Mouse (Mus musculus): ENCODE measurements around the gene Bicdl1. TPM values are rescaled to one million over a fixed set of nuclear protein-coding genes. Genes with fewer than 3 reads are reported as not detected.
"Not testable (repeated sequence)": the region's sequence is repeated elsewhere in the genome, so short reads cannot be mapped to it uniquely, and the experiment has no call there.

Gene Bicdl1
- polyA plus RNA-seq, 1 experiment: 127 TPM

- WGBS: 39% methylated on average over 10 of the region's 10 CpGs
- H3K4me1 ChIP-seq (ENCODE audit: control insufficient read depth, insufficient read depth, low read length): no peaks in the 10 kb centered on the region
- H3K27me3 ChIP-seq (ENCODE audit: control insufficient read depth, insufficient read depth, low read length): no peaks in the 10 kb centered on the region
- no peak overlapping the region for H3K27ac ChIP-seq (ENCODE audit: insufficient read depth, low read length)
- TF ChIP-seq POLR2A (IDR thresholded peaks at IDR 0.05; ENCODE audit: borderline replicate concordance, insufficient read depth, low read length) (no peak), CTCF (IDR thresholded peaks at IDR 0.05; ENCODE audit: borderline replicate concordance, insufficient read depth, low read depth, low read length) (no peak)
- no peak overlapping the region for H3K4me3 ChIP-seq (replicated peaks; ENCODE audit: insufficient read depth, low read depth, low read length)
- DNase-seq: no peak
Measured at GRCm38 (mm10) chr5:115758431-115759180, 27.2 kb upstream of the Bicdl1 start.

- Histone ChIP-seq H3K4me1 (ENCODE audit: control insufficient read depth, insufficient read depth, low read length) (no peaks in the 10 kb centered on the region), H3K27me3 (ENCODE audit: control insufficient read depth, insufficient read depth, low read length) (no peaks in the 10 kb centered on the region), H3K27ac (ENCODE audit: insufficient read depth, low read length) (no peak overlapping the region), H3K4me3 (replicated peaks; ENCODE audit: insufficient read depth, low read depth, low read length) (no peak overlapping the region)
- DNase-seq: no peak
- 80% methylated on average over 8 of the region's 8 CpGs for WGBS
- TF ChIP-seq CTCF (IDR thresholded peaks at IDR 0.05; ENCODE audit: borderline replicate concordance, insufficient read depth, low read depth, low read length) (no peak), POLR2A (IDR thresholded peaks at IDR 0.05; ENCODE audit: borderline replicate concordance, insufficient read depth, low read length) (no peak)
Measured at GRCm38 (mm10) chr5:115757516-115757915, 26.1 kb upstream of the Bicdl1 start.

GRCm38 (mm10) chr5:115755501-115755900 lies 24.1 kb upstream of the Bicdl1 start:
- H3K27me3 ChIP-seq (ENCODE audit: control insufficient read depth, insufficient read depth, low read length): no peaks in the 10 kb centered on the region
- no peak overlapping the region for H3K4me3 ChIP-seq (replicated peaks; ENCODE audit: insufficient read depth, low read depth, low read length)
- no peak for DNase-seq
- TF ChIP-seq POLR2A (IDR thresholded peaks at IDR 0.05; ENCODE audit: borderline replicate concordance, insufficient read depth, low read length) (no peak), CTCF (IDR thresholded peaks at IDR 0.05; ENCODE audit: borderline replicate concordance, insufficient read depth, low read depth, low read length) (no peak)
- WGBS: 37% methylated on average over 7 of the region's 7 CpGs
- H3K27ac ChIP-seq (ENCODE audit: insufficient read depth, low read length): no peak overlapping the region
- H3K4me1 ChIP-seq (ENCODE audit: control insufficient read depth, insufficient read depth, low read length): no peaks in the 10 kb centered on the region

GRCm38 (mm10) chr5:115754831-115755230 lies 23.4 kb upstream of the Bicdl1 start:
- DNase-seq: no peak
- 85% methylated on average over 9 of the region's 9 CpGs for WGBS

GRCm38 (mm10) chr5:115752883-115753282 lies 21.5 kb upstream of the Bicdl1 start:
- H3K27ac ChIP-seq (ENCODE audit: insufficient read depth, low read length): no peak overlapping the region
- no peak for DNase-seq
- H3K27me3 ChIP-seq (ENCODE audit: control insufficient read depth, insufficient read depth, low read length): no peaks in the 10 kb centered on the region
- no peak overlapping the region for H3K4me3 ChIP-seq (replicated peaks; ENCODE audit: insufficient read depth, low read depth, low read length)
- TF ChIP-seq CTCF (IDR thresholded peaks at IDR 0.05; ENCODE audit: borderline replicate concordance, insufficient read depth, low read depth, low read length): no peak
- TF ChIP-seq POLR2A (IDR thresholded peaks at IDR 0.05; ENCODE audit: borderline replicate concordance, insufficient read depth, low read length): no peak
- H3K4me1 ChIP-seq (ENCODE audit: control insufficient read depth, insufficient read depth, low read length): no peaks in the 10 kb centered on the region
- WGBS: 91% methylated on average over 5 of the region's 5 CpGs

More at GRCm38 (mm10) chr5:115754831-115755230, 23.4 kb upstream of the Bicdl1 start:
- Histone ChIP-seq H3K27ac (ENCODE audit: insufficient read depth, low read length) (no peak overlapping the region), H3K4me3 (replicated peaks; ENCODE audit: insufficient read depth, low read depth, low read length) (no peak overlapping the region), H3K4me1 (ENCODE audit: control insufficient read depth, insufficient read depth, low read length) (no peaks in the 10 kb centered on the region), H3K27me3 (ENCODE audit: control insufficient read depth, insufficient read depth, low read length) (no peaks in the 10 kb centered on the region)
- no peak for TF ChIP-seq CTCF (IDR thresholded peaks at IDR 0.05; ENCODE audit: borderline replicate concordance, insufficient read depth, low read depth, low read length)
- TF ChIP-seq POLR2A (IDR thresholded peaks at IDR 0.05; ENCODE audit: borderline replicate concordance, insufficient read depth, low read length): no peak

GRCm38 (mm10) chr5:115751916-115752315 lies 20.5 kb upstream of the Bicdl1 start:
- not testable (repeated sequence) for H3K4me3 ChIP-seq (replicated peaks; ENCODE audit: insufficient read depth, low read depth, low read length); H3K27ac ChIP-seq (ENCODE audit: insufficient read depth, low read length); H3K4me1 ChIP-seq (ENCODE audit: control insufficient read depth, insufficient read depth, low read length); H3K27me3 ChIP-seq (ENCODE audit: control insufficient read depth, insufficient read depth, low read length); DNase-seq
- 69% methylated on average over 9 of the region's 9 CpGs for WGBS

- H3K27ac ChIP-seq (ENCODE audit: insufficient read depth, low read length): no peak overlapping the region
- no peak for TF ChIP-seq CTCF (IDR thresholded peaks at IDR 0.05; ENCODE audit: borderline replicate concordance, insufficient read depth, low read depth, low read length)
- no peak for TF ChIP-seq POLR2A (IDR thresholded peaks at IDR 0.05; ENCODE audit: borderline replicate concordance, insufficient read depth, low read length)
- WGBS: 34% methylated on average over 8 of the region's 8 CpGs
- H3K4me3 ChIP-seq (replicated peaks; ENCODE audit: insufficient read depth, low read depth, low read length): no peak overlapping the region
- no peak for DNase-seq
- no peaks in the 10 kb centered on the region for H3K4me1 ChIP-seq (ENCODE audit: control insufficient read depth, insufficient read depth, low read length)
- H3K27me3 ChIP-seq (ENCODE audit: control insufficient read depth, insufficient read depth, low read length): no peaks in the 10 kb centered on the region
Measured at GRCm38 (mm10) chr5:115748316-115748715, 16.9 kb upstream of the Bicdl1 start.

- no peak for DNase-seq
- no peak for TF ChIP-seq CTCF (IDR thresholded peaks at IDR 0.05; ENCODE audit: borderline replicate concordance, insufficient read depth, low read depth, low read length)
- TF ChIP-seq POLR2A (IDR thresholded peaks at IDR 0.05; ENCODE audit: borderline replicate concordance, insufficient read depth, low read length): no peak
- WGBS: 55% methylated on average over 15 of the region's 15 CpGs
- Histone ChIP-seq H3K4me3 (replicated peaks; ENCODE audit: insufficient read depth, low read depth, low read length) (no peak overlapping the region), H3K27me3 (ENCODE audit: control insufficient read depth, insufficient read depth, low read length) (no peaks in the 10 kb centered on the region), H3K27ac (ENCODE audit: insufficient read depth, low read length) (no peak overlapping the region), H3K4me1 (ENCODE audit: control insufficient read depth, insufficient read depth, low read length) (no peaks in the 10 kb centered on the region)
Measured at GRCm38 (mm10) chr5:115745319-115745718, 13.9 kb upstream of the Bicdl1 start.
